Mouse (Mus musculus): ENCODE data around the gene Eno1.

GRCm38 (mm10) chr4:150192199-150192598 is 44.3 kb upstream of the Eno1 start:
- TF ChIP-seq SMC3 (IDR thresholded peaks at IDR 0.05; ENCODE audit: low read depth, low read length) (no peak), ZNF384 (IDR thresholded peaks at IDR 0.05; ENCODE audit: low read depth, low read length) (no peak), EP300 (IDR thresholded peaks at IDR 0.05; ENCODE audit: low read length) (no peak), CHD1 (IDR thresholded peaks at IDR 0.05; ENCODE audit: low read depth, low read length) (no peak), CTCF (conservative IDR thresholded peaks at IDR 0.05 in 1 of 2, IDR thresholded peaks at IDR 0.05 in 1 of 2; ENCODE audit: low read depth in 2 of 2, low read length in 2 of 2) (no peak), POLR2A (IDR thresholded peaks at IDR 0.05; ENCODE audit: low read depth, low read length) (no peak), JUND (conservative IDR thresholded peaks at IDR 0.05; ENCODE audit: low read depth, low read length) (no peak), TBP (conservative IDR thresholded peaks at IDR 0.05; ENCODE audit: low read depth, low read length) (no peak), IRF4 (IDR thresholded peaks at IDR 0.05; ENCODE audit: low read depth, low read length) (no peak), HCFC1 (IDR thresholded peaks at IDR 0.05; ENCODE audit: low read depth, low read length) (no peak), SIN3A (IDR thresholded peaks at IDR 0.05; ENCODE audit: low read length) (no peak)

All from CH12.LX (cell line).